Mouse (Mus musculus): ENCODE data around the gene Trip12.
A peak's percentile ranks its signal among the peaks of the same experiment; 100 is the strongest.

Gene Trip12

GRCm38 (mm10) chr1:84860360-84861254, 20.3 kb upstream of the Trip12 start:
- DNase-seq (ENCODE audit: low spot score) = peak; percentile 17

GRCm38 (mm10) chr1:84859597-84859996, 19.3 kb upstream of the Trip12 start:
- no peak for DNase-seq (ENCODE audit: low spot score)

GRCm38 (mm10) chr1:84855756-84856155, 15.4 kb upstream of the Trip12 start:
- no peak for DNase-seq (ENCODE audit: low spot score)

- no peak for DNase-seq (ENCODE audit: low spot score)
Observed at GRCm38 (mm10) chr1:84854966-84855365, 14.7 kb upstream of the Trip12 start.

- no peak for DNase-seq (ENCODE audit: low spot score)
Observed at GRCm38 (mm10) chr1:84853721-84854120, 13.4 kb upstream of the Trip12 start.

GRCm38 (mm10) chr1:84851512-84852235, 11.4 kb upstream of the Trip12 start:
- DNase-seq (ENCODE audit: low spot score) = no peak

- DNase-seq (ENCODE audit: low spot score) = no peak
Observed at GRCm38 (mm10) chr1:84850471-84850870, 10.2 kb upstream of the Trip12 start.

- no peak for DNase-seq (ENCODE audit: low spot score)
Observed at GRCm38 (mm10) chr1:84849804-84850203, 9.5 kb upstream of the Trip12 start.

- no peak for DNase-seq (ENCODE audit: low spot score)
Observed at GRCm38 (mm10) chr1:84848801-84849455, 8.6 kb upstream of the Trip12 start.

- no peak for DNase-seq (ENCODE audit: low spot score)
Observed at GRCm38 (mm10) chr1:84848335-84848734, 8.0 kb upstream of the Trip12 start.

GRCm38 (mm10) chr1:84847698-84848097, 7.4 kb upstream of the Trip12 start:
- DNase-seq (ENCODE audit: low spot score) = no peak

GRCm38 (mm10) chr1:84843366-84843765, 3.0 kb upstream of the Trip12 start:
- no peak for DNase-seq (ENCODE audit: low spot score)

- no peak for DNase-seq (ENCODE audit: low spot score)
Observed at GRCm38 (mm10) chr1:84841061-84841460, 745 bp upstream of the Trip12 start.

- DNase-seq (ENCODE audit: low spot score) = peak; percentile 89
Observed at GRCm38 (mm10) chr1:84839309-84840017, 853 bp downstream of the Trip12 start, which contains the start of gene Fbxo36. Gene Fbxo36 (plus strand): TSS chr1:84839841.

- DNase-seq (ENCODE audit: low spot score) = peak; percentile 30
Observed at GRCm38 (mm10) chr1:84838621-84839151, 1.6 kb downstream of the Trip12 start.

- no peak for DNase-seq (ENCODE audit: low spot score)
Observed at GRCm38 (mm10) chr1:84838156-84838555, 2.2 kb downstream of the Trip12 start.

GRCm38 (mm10) chr1:84837523-84838145, 2.7 kb downstream of the Trip12 start:
- DNase-seq (ENCODE audit: low spot score) = no peak

GRCm38 (mm10) chr1:84825091-84825490, 15.2 kb downstream of the Trip12 start:
- DNase-seq (ENCODE audit: low spot score) = no peak

GRCm38 (mm10) chr1:84817596-84817995, 22.7 kb downstream of the Trip12 start:
- no peak for DNase-seq (ENCODE audit: low spot score)

- DNase-seq (ENCODE audit: low spot score) = no peak
Observed at GRCm38 (mm10) chr1:84803788-84804187, 36.5 kb downstream of the Trip12 start.

GRCm38 (mm10) chr1:84799166-84799565, 41.1 kb downstream of the Trip12 start:
- no peak for DNase-seq (ENCODE audit: low spot score)
